Mouse (Mus musculus) stomach, postnatal 0 days (tissue): ENCODE measurements around the gene Apc2.

Source experiments
- CTCF ChIP-seq: IDR thresholded peaks from 2 replicates; pipeline ENCODE4 v1.5.1; 2016; ENCODE audit warnings: antibody characterized with exemption, low read depth, mild to moderate bottlenecking, moderate library complexity
- EP300 ChIP-seq: optimal IDR thresholded peaks from 2 replicates; pipeline ENCODE3; 2016; ENCODE audit warnings: antibody characterized with exemption

GRCm38 (mm10) chr10:80350292-80350691 is 54.5 kb downstream of the Apc2 start:
- TF ChIP-seq EP300 (no peak), CTCF (peak; percentile 99)
